ENCODE assay signal across 8 mouse cellular contexts in the genomic region with DNA sequence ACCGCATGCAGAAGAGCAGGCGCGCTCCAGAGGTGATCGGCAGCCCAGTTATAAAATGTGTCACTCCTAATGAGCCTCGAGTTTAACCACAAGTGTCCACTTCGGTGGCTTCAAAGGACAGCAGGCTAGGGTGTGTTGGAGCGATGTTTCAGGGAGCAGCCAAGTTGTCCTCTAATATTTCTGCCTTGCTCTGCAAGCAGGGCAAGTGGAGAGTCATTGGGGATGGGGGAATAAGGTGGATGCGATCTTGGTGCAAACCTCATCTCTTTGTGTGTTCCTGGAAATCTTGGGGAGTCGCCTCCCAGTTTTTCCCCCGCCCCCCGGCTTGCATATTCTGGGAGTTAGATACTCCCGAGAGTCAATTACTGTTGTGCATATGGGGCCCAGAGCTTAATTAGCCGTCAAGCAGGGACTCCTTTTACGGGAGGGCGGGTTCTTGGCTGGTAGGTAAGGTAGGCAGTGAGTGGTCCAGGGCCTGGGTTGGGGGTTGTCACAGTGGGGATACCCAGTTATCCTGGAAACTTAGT. TPM values are rescaled to one million over a fixed set of nuclear protein-coding genes. Genes with fewer than 3 reads are reported as not detected.
DNase-seq lines count a peak whose midpoint lies in the region; ATAC-seq and TF ChIP-seq lines count a peak whose summit lies in the region.

No protein-coding gene starts in this region.

- peaks cover 11% of the 10 kb centered on the region; the same call in 1 of the 2 replicates for H3K36me3 ChIP-seq in forebrain, embryonic 10.5 days (replicated peaks)
- no peaks in the 10 kb centered on the region for H3K36me3 ChIP-seq in limb, embryonic 14.5 days (ENCODE audit: control insufficient read depth, insufficient read depth, low read length)
- H3K36me3 ChIP-seq in stomach, embryonic 14.5 days (ENCODE audit: control insufficient read depth, insufficient read depth, low read length): no peaks in the 10 kb centered on the region

- H3K27me3 ChIP-seq in forebrain, embryonic 10.5 days (ENCODE audit: poor library complexity, severe bottlenecking): no peaks in the 10 kb centered on the region
- no peaks in the 10 kb centered on the region for H3K27me3 ChIP-seq in limb, embryonic 14.5 days (ENCODE audit: control insufficient read depth, insufficient read depth, low read length)
- H3K27me3 ChIP-seq in stomach, embryonic 14.5 days (ENCODE audit: control insufficient read depth, insufficient read depth, low read length): no peaks in the 10 kb centered on the region

- no peak for TF ChIP-seq POLR2A in limb, embryonic 14.5 days (IDR thresholded peaks at IDR 0.05; ENCODE audit: borderline replicate concordance, extremely low read depth, insufficient read depth, insufficient read length)

- TF ChIP-seq CTCF in left cerebral cortex, adult 2 months (IDR thresholded peaks at IDR 0.05): no peak

- no peaks in the 10 kb centered on the region for H3K9me3 ChIP-seq in forebrain, embryonic 10.5 days
- H3K9me3 ChIP-seq in limb, embryonic 14.5 days (ENCODE audit: control insufficient read depth, low read length): no peaks in the 10 kb centered on the region
- no peaks in the 10 kb centered on the region for H3K9me3 ChIP-seq in stomach, embryonic 14.5 days (ENCODE audit: control insufficient read depth, low read depth, low read length)

- 1% methylated on average over 15 of the region's 15 CpGs for WGBS in forebrain, embryonic 10.5 days
- 4% methylated on average over 15 of the region's 15 CpGs for WGBS in limb, embryonic 14.5 days
- WGBS in stomach, embryonic 14.5 days: 1% methylated on average over 15 of the region's 15 CpGs

- intact Hi-C loops in left cerebral cortex, adult 2 months (cut with DNase I): loop anchor here (2.0 to 5.0 kb wide), 4 partner anchors 28 to 112 kb away; no protein-coding TSS in a partner anchor

- H3K9ac ChIP-seq in limb, embryonic 14.5 days (ENCODE audit: low read depth, low read length, severe bottlenecking): peak overlapping the region; percentile 95
- peak overlapping the region; percentile 93 for H3K9ac ChIP-seq in stomach, embryonic 14.5 days (replicated peaks; ENCODE audit: low read depth, low read length)

- H3K27ac ChIP-seq in left cerebral cortex, adult 2 months: peak overlapping the region; percentile 91
- peak overlapping the region; percentile 97 for H3K27ac ChIP-seq in forebrain, embryonic 10.5 days
- H3K27ac ChIP-seq in limb, embryonic 14.5 days (replicated peaks; ENCODE audit: low read depth, low read length): peak overlapping the region; percentile 85
- peak overlapping the region; percentile 89 for H3K27ac ChIP-seq in stomach, embryonic 14.5 days (ENCODE audit: low read length)

- no peak for ATAC-seq in limb, embryonic 14.5 days (ENCODE audit: low FRiP score, low read depth)
- ATAC-seq in stomach, embryonic 14.5 days (ENCODE audit: insufficient number of reproducible peaks, insufficient read depth, low FRiP score, low read depth): no peak
- no peak for ATAC-seq in monocyte, adult 5-6 weeks (replicated peaks; ENCODE audit: insufficient number of reproducible peaks, low FRiP score, low TSS enrichment, poor library complexity, severe bottlenecking)

- H3K4me1 ChIP-seq in forebrain, embryonic 10.5 days: peaks cover 46% of the 10 kb centered on the region
- H3K4me1 ChIP-seq in limb, embryonic 14.5 days (ENCODE audit: control insufficient read depth, insufficient read depth, low read length): peaks cover 20% of the 10 kb centered on the region
- peaks cover 16% of the 10 kb centered on the region for H3K4me1 ChIP-seq in stomach, embryonic 14.5 days (ENCODE audit: control insufficient read depth, insufficient read depth, low read length)

- peak overlapping the region; percentile 82 for H3K4me2 ChIP-seq in limb, embryonic 14.5 days (replicated peaks; ENCODE audit: low read depth, low read length, severe bottlenecking)
- H3K4me2 ChIP-seq in stomach, embryonic 14.5 days (replicated peaks; ENCODE audit: low read depth, low read length): peak overlapping the region; percentile 60

- DNase-seq in left cerebral cortex, adult 2 months (ENCODE audit: extremely low spot score in 1 of 2, low spot score in 2 of 2): no peak
- no peak for DNase-seq in left cerebral cortex, adult 18-20 months (ENCODE audit: low spot score in 2 of 2)
- DNase-seq in adipocyte (ENCODE audit: low spot score): peak; percentile 49
- DNase-seq in forebrain, embryonic 10.5 days (ENCODE audit: extremely low spot score, low spot score): no peak
- no peak for DNase-seq in limb, embryonic 14.5 days (ENCODE audit: low spot score)
- no peak for DNase-seq in embryo, embryonic 9.5 days (ENCODE audit: extremely low spot score)

- H3K4me3 ChIP-seq in left cerebral cortex, adult 2 months: peak overlapping the region; percentile 76
- H3K4me3 ChIP-seq in forebrain, embryonic 10.5 days: peak overlapping the region; percentile 90
- H3K4me3 ChIP-seq in limb, embryonic 14.5 days (replicated peaks; ENCODE audit: low read length): peak overlapping the region; percentile 74
- H3K4me3 ChIP-seq in stomach, embryonic 14.5 days (ENCODE audit: low read depth, low read length): peak overlapping the region; percentile 71

RNA-seq across cellular contexts. Expression of a gene that starts 0.8 kb away (rescaled TPM):
- 100 to 1,000 TPM; 102 to 108 TPM for total RNA-seq in left cerebral cortex, adult 2 months (2021)
- 100 to 1,000 TPM in 1 of 2 experiments, 10 to 100 TPM in 1; 91.4 to 100 TPM for total RNA-seq in left cerebral cortex, adult 18-20 months (2021)
- polyA plus RNA-seq in forebrain, embryonic 10.5 days (2016; fragmentation: Nextera tagmentation; extraction: Ambion mirVana): 15.9 and 17.2 TPM in 2 replicates
- polyA plus RNA-seq in limb, embryonic 14.5 days (2012; rRNA removed): 51.1 and 61.1 TPM in 2 replicates
- polyA plus RNA-seq in limb, embryonic 14.5 days (2014; fragmentation: Nextera tagmentation; extraction: Ambion mirVana): 20.8 and 23.0 TPM in 2 replicates
- polyA plus RNA-seq in stomach, embryonic 14.5 days (2014; fragmentation: Nextera tagmentation; extraction: Ambion mirVana): 13.8 TPM in 2 replicates
- 62.3 to 108 TPM (median 83.0 TPM) in 3 replicates for total RNA-seq in monocyte, adult 5-6 weeks (2017)
